Mouse (Mus musculus) cerebellum, adult 8-10 months (tissue): ENCODE measurements at regions not wholly inside any gene's neighbourhood (a gene's known extent, or its start where the extent isn't known, plus 50 kb on each side); places are given as distances from the start of the nearest gene placed in this dataset.
A peak's percentile ranks its signal among the peaks of the same experiment; 100 is the strongest.

Experiments used
- DNase-seq: peaks from one replicate; pipeline ENCODE4 v3.0.0; 2022

DNA sequence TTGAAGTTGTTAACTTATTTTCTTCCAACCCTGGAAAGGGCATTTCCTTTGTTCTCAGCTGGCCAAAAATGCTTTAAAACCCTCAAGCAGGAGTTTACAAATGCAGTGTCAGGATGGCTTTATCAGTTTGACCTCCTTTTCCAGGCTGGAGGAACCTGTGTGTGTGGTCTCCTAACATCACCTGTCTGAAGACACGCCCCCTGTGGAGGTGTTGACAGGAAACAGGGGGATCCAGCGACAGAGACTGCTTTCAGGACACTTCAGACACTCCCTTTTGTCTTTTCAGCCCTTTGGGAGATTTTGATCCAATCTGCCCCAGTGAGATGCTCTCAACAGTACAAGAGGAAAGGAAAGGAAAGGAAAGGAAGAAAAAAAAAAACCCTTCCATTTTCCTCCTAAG, 202.5 kb upstream of the Jade1 start:
- DNase-seq, result no peak

DNA sequence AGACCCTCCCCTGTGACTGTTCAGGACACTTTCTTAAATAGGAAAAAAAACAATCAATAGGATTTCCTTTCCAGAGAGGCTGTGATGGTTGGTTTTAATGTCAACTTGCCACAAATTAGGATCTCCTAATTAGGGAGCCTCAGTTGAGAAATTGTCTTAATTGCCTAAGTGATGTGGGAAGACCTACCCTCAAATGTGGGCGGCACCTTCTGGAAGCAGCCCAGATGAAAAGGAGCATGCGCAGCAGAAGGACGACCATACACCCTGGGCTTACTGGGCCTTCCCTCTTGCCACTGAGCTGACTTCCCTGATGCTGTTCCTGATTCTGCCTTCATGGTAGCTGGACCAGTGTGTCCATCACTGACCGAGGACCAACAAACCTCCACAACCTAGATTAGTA, 203.7 kb upstream of the Jade1 start:
- DNase-seq, result no peak

DNA sequence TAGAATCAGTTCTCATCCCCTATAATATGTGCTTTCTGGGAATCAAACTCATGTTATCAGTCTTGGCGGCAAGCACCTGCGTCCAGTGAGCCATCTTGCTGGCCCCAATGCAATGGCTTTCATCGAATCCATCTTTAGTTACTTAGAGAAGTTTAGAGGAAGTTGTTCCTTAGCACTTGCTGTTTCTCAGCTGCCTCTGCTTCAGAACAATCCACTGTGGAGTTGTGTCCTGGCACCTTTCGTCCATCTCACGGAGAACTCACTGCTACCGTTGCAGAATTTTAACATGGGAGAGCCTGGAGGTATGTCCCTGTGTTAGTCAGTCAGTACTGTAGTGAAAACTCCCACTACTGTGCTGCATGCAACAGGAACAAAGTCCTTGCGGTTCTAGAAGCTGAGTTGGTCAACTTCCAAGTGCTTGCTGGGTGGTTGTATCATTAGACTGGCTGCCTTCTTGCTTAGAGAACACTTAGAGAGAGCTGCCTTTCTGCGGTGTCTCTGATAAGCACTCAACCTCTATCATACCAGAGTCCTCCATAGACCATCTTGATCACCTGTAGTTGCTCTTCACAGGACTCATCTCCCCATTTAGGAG, 204.3 kb upstream of the Jade1 start:
- DNase-seq, result no peak

DNA sequence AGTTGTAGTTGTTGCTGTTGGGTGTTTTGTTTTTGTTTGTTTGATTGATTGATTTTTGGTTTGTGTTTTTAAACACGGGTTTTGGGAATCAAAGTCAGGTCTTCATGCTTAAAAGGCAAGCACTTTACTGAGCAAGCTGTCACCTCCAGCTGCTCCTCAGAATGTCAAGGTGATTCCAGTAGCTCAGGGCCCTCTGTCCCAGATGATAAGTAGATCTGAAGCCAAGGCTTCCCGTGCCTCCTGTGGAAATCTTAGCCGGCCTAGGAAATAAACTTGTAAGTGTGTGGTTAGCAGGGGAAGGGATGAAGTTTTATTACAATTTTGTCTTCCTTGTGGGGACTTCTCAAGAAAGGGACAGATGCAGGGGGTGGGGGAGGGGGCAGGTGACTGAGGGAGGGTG, 205.2 kb upstream of the Jade1 start:
- no peak for DNase-seq

DNA sequence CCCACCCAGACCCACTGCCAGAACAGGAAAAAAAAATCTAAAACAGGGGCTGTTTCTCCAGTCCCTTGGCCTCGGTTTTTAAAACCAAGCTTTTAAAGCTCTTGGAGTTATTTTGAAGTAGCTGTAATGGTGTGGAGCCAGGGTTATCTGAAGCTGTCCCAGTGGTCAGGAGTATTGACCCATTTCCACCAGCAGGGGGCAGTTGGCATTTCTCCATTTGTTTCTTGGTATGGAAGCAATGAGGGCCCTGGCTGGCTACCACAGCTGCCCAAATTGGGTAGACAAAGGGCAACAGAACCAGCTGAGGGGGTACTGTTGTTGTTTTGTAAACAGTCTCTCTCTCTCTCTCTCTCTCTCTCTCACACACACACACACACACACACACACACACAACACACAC, 206.7 kb upstream of the Jade1 start:
- peak; percentile 3 for DNase-seq

DNA sequence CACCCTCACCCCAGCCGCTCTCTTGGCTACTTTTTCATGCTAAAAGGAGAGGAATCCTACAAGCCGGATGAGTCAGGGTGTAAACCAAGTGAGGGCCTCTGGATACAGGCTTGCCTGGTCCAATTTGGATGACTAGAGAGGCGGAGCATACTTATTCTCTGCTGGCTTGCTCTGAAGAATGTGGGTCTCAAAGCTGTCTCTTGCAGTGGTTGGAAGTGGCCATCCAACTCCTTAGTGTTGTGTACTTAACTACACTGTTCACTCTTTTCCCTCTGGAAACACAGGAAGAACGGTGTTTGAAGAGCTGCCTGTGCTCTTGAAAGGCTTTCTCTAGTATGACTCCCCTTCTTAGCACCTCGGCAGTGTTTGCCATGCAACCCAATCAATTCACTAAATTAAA, 208.7 kb upstream of the Jade1 start:
- DNase-seq, result no peak

DNA sequence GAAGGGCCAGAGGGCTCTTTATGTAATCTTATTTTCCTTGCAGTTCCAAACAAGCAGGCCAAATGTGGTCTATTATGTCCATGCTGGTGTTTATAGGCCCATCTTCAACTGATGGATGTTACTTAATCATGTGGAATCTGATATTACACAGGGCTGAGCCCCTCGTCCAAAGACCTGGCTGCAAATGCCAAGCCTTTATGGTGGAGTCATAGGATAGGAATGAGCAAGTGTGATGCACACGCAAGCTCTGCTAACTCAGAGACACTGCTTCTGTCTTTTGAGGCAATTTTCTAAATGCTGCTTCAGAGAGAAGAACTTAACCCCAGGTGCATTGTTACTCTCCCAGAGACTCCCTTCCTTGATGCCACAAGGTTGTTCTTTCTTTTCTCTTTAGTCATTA, 212.1 kb upstream of the Jade1 start:
- DNase-seq, result no peak

DNA sequence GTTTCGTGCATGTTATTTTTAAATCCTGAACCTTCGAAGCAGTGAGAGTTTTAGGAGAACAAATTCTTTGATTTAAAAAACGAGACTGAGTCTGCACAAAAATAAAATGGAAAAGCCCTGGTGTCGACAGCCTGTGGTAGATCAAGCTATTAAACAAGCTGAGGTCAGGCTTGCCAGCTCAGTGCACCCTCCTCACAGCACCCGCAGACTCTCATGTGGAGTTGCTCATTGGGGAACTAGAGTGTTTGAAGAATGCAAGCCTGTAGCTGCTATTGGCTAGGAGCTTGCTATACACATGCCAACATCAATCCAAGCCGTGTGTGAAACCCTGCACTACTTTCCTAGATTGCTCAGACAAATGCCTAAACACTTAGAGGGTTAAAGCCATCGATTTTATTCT, 223.1 kb upstream of the Jade1 start:
- DNase-seq, result no peak

DNA sequence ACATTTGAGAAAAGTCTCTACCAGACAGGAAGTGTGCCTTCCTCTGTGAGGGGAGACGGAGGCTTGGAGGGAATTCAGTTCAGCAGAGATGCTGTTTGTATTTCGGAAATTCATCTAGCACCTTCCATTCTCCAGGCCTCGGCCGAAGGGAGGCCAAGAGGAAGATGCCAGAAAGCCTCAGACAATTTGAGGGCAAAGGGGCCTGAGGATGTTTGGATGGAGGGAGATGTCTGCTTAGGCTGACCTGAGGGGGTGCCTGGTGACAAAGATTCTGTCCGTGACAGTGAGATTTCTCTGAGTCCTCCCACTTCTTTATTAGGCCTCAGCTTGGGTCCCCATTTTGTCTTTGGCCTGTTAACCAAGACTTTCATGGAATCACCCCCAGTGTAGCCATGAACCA, 225.2 kb upstream of the Jade1 start:
- no peak for DNase-seq

DNA sequence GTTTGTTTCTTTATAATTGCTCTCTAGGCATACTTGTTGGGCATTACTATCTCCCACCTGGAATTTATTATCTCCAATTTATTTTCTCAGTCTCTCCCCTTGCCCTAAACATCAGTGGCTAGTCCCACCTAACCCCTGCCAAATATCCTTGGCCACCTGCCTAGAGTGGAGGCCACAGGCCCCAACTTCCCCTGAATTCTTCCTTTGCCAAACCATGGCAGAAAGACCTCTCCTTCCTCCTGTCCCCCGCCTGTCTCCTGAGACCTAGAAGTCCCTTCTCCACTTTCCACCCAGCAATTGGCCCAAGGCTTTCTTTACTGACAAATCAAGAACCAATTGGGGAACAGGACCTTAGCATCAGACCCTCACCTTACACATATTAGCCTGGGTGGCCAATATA, 226.7 kb upstream of the Jade1 start:
- no peak for DNase-seq

DNA sequence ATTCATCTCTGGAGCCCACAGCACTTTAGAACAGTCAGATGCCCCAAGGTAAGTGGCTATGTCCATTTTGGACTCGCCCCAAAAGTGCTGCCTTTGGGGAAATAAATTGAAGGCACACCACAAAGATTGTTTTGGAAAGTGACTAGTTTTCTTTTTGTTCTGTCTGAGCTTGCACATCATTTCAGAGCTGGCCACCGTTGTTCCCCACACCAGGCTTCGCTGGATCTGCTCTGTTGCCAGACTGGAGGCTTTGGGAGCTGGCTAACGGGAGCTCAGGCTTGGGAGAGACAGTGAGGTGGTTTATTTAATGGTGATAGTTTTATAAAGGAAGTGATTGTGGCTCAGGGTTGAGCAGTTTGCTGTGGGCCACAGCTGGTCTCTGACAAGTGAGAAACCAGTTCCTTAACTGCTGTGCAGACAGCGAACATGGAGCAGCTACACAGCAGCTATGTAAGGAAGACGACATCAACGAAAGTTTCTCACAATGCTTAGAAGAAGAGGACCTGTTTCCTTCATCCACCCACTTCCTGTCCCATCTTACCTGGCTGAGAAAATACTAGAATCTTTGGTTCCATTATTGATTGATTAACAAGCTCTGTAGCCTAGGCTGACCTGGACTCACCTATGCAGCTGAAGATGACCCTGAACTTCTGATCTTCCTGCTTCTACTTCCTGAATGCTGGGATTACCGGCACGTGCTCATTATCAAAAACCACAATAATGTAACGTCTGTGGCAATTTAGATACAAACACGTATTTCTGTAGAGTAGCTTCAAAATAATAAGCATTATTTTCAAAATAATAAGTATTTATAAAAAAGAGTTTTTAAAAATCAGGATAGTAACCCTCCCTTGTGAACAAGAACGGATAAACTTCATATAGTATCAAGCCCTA, 229.1 kb upstream of the Jade1 start:
- DNase-seq, result no peak

DNA sequence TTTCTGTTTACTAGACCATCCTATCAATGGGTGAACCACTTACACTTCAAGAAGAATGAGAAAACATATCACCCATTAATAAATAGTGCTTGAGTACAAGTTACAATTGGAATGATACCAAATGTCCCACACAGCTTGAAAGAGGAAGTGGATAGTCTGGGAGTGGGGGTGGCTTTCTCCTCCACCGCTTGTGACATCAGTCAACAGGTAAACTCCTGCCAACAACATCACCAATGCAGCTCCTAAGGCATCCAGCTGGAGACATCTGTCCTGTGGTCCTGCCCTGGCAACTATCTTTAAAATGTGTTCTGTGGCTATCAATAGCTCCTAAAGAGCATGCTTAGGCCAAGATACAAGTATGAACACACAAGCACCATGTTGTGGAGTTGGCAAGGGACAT, 233.7 kb upstream of the Jade1 start:
- no peak for DNase-seq

DNA sequence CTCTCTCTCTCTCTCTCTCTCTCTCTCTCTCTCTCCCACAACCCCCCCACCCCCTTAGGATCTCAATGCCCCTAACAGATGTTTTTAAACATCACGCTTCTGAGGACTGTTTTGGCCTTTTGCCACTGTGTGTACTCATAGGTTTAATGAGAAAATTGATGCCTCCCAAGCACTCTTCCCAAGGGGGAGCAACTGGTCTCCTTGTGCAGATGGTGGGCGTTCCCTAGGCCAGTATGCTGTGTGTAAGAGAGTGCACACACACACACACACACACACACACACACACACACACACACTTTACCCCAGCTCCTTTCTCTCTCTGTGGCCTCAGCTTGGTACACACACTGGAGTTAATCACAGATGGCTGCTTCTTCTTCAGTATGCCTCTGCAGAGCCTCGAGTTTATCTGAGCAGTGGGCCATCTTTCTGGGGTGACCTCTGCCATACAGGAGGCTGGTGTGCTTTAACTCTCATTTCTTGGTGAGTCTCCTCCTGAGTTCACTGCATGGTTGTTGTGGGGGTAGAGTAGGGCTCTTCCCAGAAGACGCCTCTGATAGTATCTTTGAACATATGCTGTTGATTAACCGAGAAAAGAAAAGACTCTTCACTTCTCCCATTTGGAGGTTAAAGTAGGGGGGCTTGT, 236.2 kb upstream of the Jade1 start:
- no peak for DNase-seq

DNA sequence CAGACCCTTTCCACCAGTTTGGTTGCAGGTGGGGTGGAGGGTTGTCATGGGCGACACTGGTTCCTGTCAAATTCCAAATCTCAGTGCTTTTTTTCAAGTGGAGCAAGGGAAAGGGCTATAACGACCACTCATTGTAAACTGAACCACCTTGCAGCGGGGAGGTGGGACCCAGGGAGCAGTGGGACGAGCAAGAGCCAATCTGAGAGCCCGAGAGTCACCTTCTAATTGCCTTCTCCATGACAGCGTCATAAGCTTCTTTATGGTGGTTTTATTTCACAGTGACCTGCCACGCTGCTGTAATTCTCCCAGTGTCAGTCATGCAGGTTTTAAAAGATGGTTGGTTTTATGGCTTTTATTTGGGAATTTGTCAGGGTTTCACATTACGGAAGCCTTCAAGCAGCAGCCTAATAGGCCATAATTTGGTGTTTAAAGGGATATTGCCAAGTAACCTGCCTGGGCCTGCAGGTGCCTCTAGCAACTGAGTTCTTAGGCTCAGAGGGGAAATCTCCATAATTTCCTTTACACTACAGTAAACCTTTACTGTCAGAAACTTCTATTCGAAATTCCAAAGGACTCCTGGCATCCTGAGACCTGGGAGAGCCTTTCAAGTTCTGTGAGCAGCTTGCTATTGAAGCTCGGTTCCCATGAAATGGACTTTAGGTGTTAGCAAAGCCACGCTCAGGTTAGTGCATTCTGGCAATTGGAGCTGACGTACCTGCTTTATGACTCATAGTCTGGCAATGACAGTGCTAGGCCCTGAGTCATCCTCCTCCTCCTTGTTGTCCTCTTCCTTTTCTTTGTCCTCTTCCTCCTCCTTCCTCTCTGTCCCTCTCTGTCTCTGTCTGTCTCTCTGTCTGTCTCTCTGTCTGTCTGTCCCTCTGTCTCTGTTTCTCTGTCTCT, 235.6 kb upstream of the Pgrmc2 start:
- DNase-seq, result peak; percentile 3

DNA sequence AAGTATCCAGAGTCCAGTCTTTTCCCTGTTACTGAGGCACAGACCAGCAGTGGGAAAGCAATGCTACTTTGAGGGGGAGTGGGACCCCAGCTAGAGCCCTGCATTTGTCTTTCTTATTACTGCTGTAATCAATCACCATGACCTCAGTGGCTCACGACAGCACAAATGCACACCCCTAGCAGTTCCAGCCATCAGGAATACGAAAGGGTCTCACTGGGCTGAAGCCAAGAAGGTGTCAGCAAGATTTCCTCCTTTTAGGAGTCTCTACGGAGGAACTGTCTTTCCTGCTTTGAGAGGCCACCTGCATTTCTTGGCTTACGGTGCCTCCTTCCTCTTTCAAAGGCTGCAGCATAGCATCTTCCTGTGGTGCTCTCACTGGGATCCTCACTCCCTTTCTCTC, 234.3 kb upstream of the Pgrmc2 start:
- no peak for DNase-seq

DNA sequence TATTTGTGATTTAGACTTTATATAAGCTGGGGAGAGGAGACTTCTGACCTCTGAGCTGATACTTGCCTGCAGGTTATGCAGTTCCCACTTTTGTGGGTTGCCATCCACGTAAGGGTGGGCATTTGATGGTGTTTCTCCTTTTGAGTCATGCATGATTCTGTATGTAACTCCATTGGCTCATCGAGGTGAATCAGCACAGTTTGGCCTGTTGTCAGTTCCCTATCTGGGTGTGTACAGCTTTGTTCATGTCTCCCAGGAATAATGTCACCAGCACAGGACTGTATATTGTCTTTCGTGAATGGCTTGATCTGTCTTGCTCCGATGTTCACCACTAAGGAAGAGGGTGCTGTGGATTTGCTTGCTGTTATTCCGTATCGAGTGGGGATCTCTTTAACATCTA, 229.6 kb upstream of the Pgrmc2 start:
- no peak for DNase-seq

DNA sequence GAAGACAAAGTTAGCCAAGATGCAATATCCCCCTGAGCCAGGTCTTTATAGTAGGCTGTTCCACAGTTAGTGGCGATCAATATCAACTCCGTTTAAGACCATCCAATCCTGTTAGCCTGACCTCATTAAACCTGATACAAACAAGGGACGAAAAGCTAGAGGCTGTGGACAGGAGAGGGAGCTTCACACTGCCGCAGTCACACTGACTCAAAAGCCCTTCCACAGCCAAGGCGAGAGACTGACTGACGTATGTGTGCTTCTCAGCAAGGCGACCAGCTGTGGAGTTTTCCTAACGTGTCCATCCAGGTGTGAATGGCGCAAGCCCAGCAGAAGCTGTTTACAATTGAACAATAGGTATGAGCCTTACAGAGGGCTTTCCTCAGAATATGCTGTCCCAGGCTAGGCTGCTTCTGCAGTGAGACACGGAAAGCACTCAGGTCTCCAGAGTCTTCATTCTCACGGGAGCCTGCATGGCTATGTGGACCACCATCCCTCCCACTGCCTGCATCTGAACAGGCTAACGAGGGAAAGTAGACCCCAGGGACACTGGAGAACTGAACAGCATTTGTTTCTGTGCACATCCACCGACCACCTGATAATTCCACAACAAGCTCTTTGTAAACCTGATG, 224.7 kb upstream of the Pgrmc2 start:
- no peak for DNase-seq

DNA sequence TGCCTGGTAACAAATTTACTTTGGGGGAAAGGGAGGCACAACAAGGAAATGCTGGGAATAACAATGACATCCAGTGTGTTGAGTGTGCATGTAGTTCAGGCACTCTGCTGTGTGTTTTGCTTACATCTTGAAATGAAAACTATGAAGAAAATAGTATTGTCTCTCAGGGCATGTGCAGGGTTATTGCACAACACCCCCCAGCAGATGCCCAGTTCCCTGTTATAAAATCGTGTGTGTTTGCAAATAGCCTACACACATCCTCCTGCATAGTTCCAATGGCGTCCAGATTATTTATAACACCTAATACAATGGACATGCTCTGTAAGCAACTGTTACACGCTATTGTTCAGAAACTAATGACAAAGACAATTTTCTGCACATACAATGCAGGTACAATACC, 220.0 kb upstream of the Pgrmc2 start:
- DNase-seq, result no peak

DNA sequence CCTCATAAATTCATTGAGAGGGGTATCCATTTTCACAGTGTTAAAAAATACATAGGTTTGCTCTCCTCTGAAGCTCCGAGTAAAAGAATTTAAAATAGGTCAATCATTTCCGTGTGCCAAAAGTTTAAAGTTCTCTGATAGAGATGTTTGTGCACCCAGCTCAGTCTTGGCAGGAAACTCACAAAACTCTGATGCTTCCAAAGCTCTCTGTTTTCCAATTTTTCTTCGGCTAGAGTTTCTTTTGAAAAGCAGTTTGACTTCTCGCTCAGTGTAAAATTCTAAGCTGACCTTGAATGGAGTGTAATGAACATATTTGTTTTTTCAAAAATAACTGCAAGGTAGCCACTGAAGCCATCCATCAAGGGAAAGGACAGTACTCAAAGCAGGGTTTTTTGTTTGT, 215.9 kb upstream of the Pgrmc2 start:
- no peak for DNase-seq

DNA sequence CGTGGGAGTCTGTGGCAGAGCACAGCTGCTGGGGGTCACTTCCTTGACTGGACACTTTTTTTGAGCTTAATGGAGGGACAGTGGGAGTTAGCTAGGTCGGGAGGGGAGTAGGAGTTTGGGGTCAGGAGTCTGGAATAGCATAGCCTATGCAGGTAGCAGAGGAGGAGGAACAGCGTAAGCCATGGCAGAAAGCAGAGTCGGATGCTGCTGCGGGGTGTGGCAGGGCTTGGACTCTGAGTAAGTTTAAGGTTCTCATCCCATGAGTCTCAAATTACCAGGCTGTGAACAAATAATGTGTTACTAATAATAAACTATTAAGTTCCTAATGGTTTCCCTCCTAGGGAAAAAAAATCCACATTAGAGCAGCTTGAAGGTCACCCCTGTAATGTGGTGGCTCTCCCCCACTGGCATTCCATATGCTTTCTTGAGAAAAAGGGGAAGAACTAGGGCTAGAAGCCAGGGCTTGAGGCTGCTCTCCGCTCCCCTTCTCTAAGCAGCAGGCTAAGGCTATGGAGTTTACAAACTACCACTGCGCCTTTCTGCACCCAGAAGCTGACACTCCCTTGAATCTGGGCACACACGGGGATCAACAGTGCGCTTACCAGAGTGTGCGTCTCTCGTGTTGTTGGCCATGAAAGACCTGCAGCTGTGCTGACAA, 213.4 kb upstream of the Pgrmc2 start:
- peak; percentile 7 for DNase-seq

DNA sequence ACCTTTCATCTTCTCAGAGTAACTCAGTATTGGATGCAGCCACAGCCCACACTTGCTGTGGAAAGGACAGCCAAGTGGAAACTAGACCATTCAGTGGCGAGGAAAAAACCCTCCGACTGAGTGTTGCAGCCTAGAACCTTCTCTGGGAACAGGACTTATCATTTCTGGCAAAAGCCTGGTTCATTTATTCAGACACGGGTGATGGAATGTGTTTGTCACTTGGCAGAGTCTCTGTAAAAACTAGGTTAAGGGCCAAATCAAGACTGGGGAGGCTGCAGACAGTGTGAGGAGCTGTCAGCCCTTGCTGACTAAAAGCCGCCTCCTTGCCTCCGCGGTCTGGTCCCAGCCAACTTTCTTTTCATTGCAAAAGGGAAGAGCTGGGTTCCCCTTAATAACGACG, 212.3 kb upstream of the Pgrmc2 start:
- peak; percentile 5 for DNase-seq
